Mouse (Mus musculus): Measurements from ENCODE around the gene Magt1. TPM values are rescaled to one million over a fixed set of nuclear protein-coding genes. Genes with fewer than 3 reads are reported as not detected.

Gene Magt1
- 19.0 and 19.9 TPM in 2 replicates for polyA plus RNA-seq (2015; fragmentation: Nextera tagmentation; extraction: Ambion mirVana)

GRCm38 (mm10) chrX:106011465-106012159 lies at the start of gene Magt1:
TSS of gene Magt1 (minus strand) at chrX:106011906.
- H3K4me2 ChIP-seq (ENCODE audit: low read length) = peak within 1 kb of the TSS; percentile 62
- H3K4me1 ChIP-seq (ENCODE audit: control insufficient read depth, insufficient read depth, low read length) = peaks cover 3% of the 10 kb centered on the region
- H3K27ac ChIP-seq (ENCODE audit: low read length) = peak within 1 kb of the TSS; percentile 89
- peak within 1 kb of the TSS; percentile 58 for H3K4me3 ChIP-seq (ENCODE audit: low read depth, low read length)
- no peaks in the 10 kb centered on the region for H3K36me3 ChIP-seq (ENCODE audit: control insufficient read depth, insufficient read depth, low read length)
- peak; percentile 92 for ATAC-seq
- H3K9me3 ChIP-seq (replicated peaks; ENCODE audit: control insufficient read depth, low read length, poor library complexity, severe bottlenecking) = no peaks in the 10 kb centered on the region
- 15% methylated on average over 43 of the region's 45 CpGs for WGBS
- no peaks in the 10 kb centered on the region; the same call in 1 of the 2 replicates for H3K27me3 ChIP-seq (ENCODE audit: control insufficient read depth, insufficient read depth, low read depth, low read length)
- H3K9ac ChIP-seq (ENCODE audit: low read depth, low read length) = peak within 1 kb of the TSS; percentile 59

- Histone ChIP-seq H3K4me2 (ENCODE audit: low read length) (no peak overlapping the region), H3K27me3 (ENCODE audit: control insufficient read depth, insufficient read depth, low read depth, low read length) (no peaks in the 10 kb centered on the region), H3K36me3 (ENCODE audit: control insufficient read depth, insufficient read depth, low read length) (no peaks in the 10 kb centered on the region), H3K27ac (ENCODE audit: low read length) (no peak overlapping the region), H3K9ac (ENCODE audit: low read depth, low read length) (no peak overlapping the region), H3K9me3 (replicated peaks; ENCODE audit: control insufficient read depth, low read length, poor library complexity, severe bottlenecking) (no peaks in the 10 kb centered on the region), H3K4me3 (ENCODE audit: low read depth, low read length) (no peak overlapping the region), H3K4me1 (ENCODE audit: control insufficient read depth, insufficient read depth, low read length) (no peaks in the 10 kb centered on the region)
- 88% methylated on average over 1 of the region's 1 CpGs for WGBS
- no peak for ATAC-seq
These were observed 36.5 kb upstream of the Magt1 start for GRCm38 (mm10) chrX:106048191-106048590.

GRCm38 (mm10) chrX:106045928-106046327 lies 34.2 kb upstream of the Magt1 start:
- no peaks in the 10 kb centered on the region for H3K9me3 ChIP-seq (replicated peaks; ENCODE audit: control insufficient read depth, low read length, poor library complexity, severe bottlenecking)
- no peaks in the 10 kb centered on the region for H3K36me3 ChIP-seq (ENCODE audit: control insufficient read depth, insufficient read depth, low read length)
- no peak overlapping the region for H3K4me2 ChIP-seq (ENCODE audit: low read length)
- no peaks in the 10 kb centered on the region for H3K4me1 ChIP-seq (ENCODE audit: control insufficient read depth, insufficient read depth, low read length)
- H3K27ac ChIP-seq (ENCODE audit: low read length) = no peak overlapping the region
- no peak overlapping the region for H3K9ac ChIP-seq (ENCODE audit: low read depth, low read length)
- H3K27me3 ChIP-seq (ENCODE audit: control insufficient read depth, insufficient read depth, low read depth, low read length) = no peaks in the 10 kb centered on the region
- WGBS = 80% methylated on average over 9 of the region's 9 CpGs
- no peak for ATAC-seq
- H3K4me3 ChIP-seq (ENCODE audit: low read depth, low read length) = no peak overlapping the region

GRCm38 (mm10) chrX:106045455-106045854 lies 33.7 kb upstream of the Magt1 start:
- no peak overlapping the region for H3K4me3 ChIP-seq (ENCODE audit: low read depth, low read length)
- H3K9ac ChIP-seq (ENCODE audit: low read depth, low read length) = no peak overlapping the region
- no peak for ATAC-seq
- no peak overlapping the region for H3K4me2 ChIP-seq (ENCODE audit: low read length)
- no peaks in the 10 kb centered on the region for H3K27me3 ChIP-seq (ENCODE audit: control insufficient read depth, insufficient read depth, low read depth, low read length)
- no peaks in the 10 kb centered on the region for H3K9me3 ChIP-seq (replicated peaks; ENCODE audit: control insufficient read depth, low read length, poor library complexity, severe bottlenecking)
- no peak overlapping the region for H3K27ac ChIP-seq (ENCODE audit: low read length)
- 52% methylated on average over 2 of the region's 2 CpGs for WGBS
- H3K4me1 ChIP-seq (ENCODE audit: control insufficient read depth, insufficient read depth, low read length) = no peaks in the 10 kb centered on the region
- no peaks in the 10 kb centered on the region for H3K36me3 ChIP-seq (ENCODE audit: control insufficient read depth, insufficient read depth, low read length)

GRCm38 (mm10) chrX:106043863-106044617 lies 32.3 kb upstream of the Magt1 start:
- Histone ChIP-seq H3K9me3 (replicated peaks; ENCODE audit: control insufficient read depth, low read length, poor library complexity, severe bottlenecking) (no peaks in the 10 kb centered on the region), H3K4me2 (ENCODE audit: low read length) (no peak overlapping the region), H3K27ac (ENCODE audit: low read length) (no peak overlapping the region), H3K4me1 (ENCODE audit: control insufficient read depth, insufficient read depth, low read length) (no peaks in the 10 kb centered on the region), H3K27me3 (ENCODE audit: control insufficient read depth, insufficient read depth, low read depth, low read length) (no peaks in the 10 kb centered on the region), H3K4me3 (ENCODE audit: low read depth, low read length) (no peak overlapping the region), H3K9ac (ENCODE audit: low read depth, low read length) (no peak overlapping the region), H3K36me3 (ENCODE audit: control insufficient read depth, insufficient read depth, low read length) (no peaks in the 10 kb centered on the region)
- ATAC-seq = no peak
- WGBS = 61% methylated on average over 8 of the region's 8 CpGs

- no peak overlapping the region for H3K4me2 ChIP-seq (ENCODE audit: low read length)
- no peaks in the 10 kb centered on the region for H3K36me3 ChIP-seq (ENCODE audit: control insufficient read depth, insufficient read depth, low read length)
- H3K27me3 ChIP-seq (ENCODE audit: control insufficient read depth, insufficient read depth, low read depth, low read length) = no peaks in the 10 kb centered on the region
- ATAC-seq = no peak
- no peaks in the 10 kb centered on the region for H3K9me3 ChIP-seq (replicated peaks; ENCODE audit: control insufficient read depth, low read length, poor library complexity, severe bottlenecking)
- no peak overlapping the region for H3K27ac ChIP-seq (ENCODE audit: low read length)
- WGBS = 81% methylated on average over 3 of the region's 3 CpGs
- H3K4me1 ChIP-seq (ENCODE audit: control insufficient read depth, insufficient read depth, low read length) = no peaks in the 10 kb centered on the region
- no peak overlapping the region for H3K4me3 ChIP-seq (ENCODE audit: low read depth, low read length)
- no peak overlapping the region for H3K9ac ChIP-seq (ENCODE audit: low read depth, low read length)
These were observed 25.6 kb upstream of the Magt1 start for GRCm38 (mm10) chrX:106037185-106037752.

GRCm38 (mm10) chrX:106035727-106036126 lies 24.0 kb upstream of the Magt1 start:
- no peak for ATAC-seq
- H3K4me1 ChIP-seq (ENCODE audit: control insufficient read depth, insufficient read depth, low read length) = peaks cover 2% of the 10 kb centered on the region; the same call in 1 of the 2 replicates
- WGBS = 67% methylated on average over 2 of the region's 2 CpGs

GRCm38 (mm10) chrX:106031124-106031523 lies 19.4 kb upstream of the Magt1 start:
- H3K4me1 ChIP-seq (ENCODE audit: control insufficient read depth, insufficient read depth, low read length) = peaks cover 4% of the 10 kb centered on the region
- no peak for ATAC-seq
- H3K36me3 ChIP-seq (ENCODE audit: control insufficient read depth, insufficient read depth, low read length) = no peaks in the 10 kb centered on the region
- H3K4me3 ChIP-seq (ENCODE audit: low read depth, low read length) = no peak overlapping the region
- H3K27me3 ChIP-seq (ENCODE audit: control insufficient read depth, insufficient read depth, low read depth, low read length) = no peaks in the 10 kb centered on the region
- H3K4me2 ChIP-seq (ENCODE audit: low read length) = no peak overlapping the region
- H3K9ac ChIP-seq (ENCODE audit: low read depth, low read length) = no peak overlapping the region
- no peaks in the 10 kb centered on the region for H3K9me3 ChIP-seq (replicated peaks; ENCODE audit: control insufficient read depth, low read length, poor library complexity, severe bottlenecking)
- H3K27ac ChIP-seq (ENCODE audit: low read length) = no peak overlapping the region

More at GRCm38 (mm10) chrX:106035727-106036126, 24.0 kb upstream of the Magt1 start:
- Histone ChIP-seq H3K4me2 (ENCODE audit: low read length) (no peak overlapping the region), H3K36me3 (ENCODE audit: control insufficient read depth, insufficient read depth, low read length) (no peaks in the 10 kb centered on the region), H3K27me3 (ENCODE audit: control insufficient read depth, insufficient read depth, low read depth, low read length) (no peaks in the 10 kb centered on the region), H3K9me3 (replicated peaks; ENCODE audit: control insufficient read depth, low read length, poor library complexity, severe bottlenecking) (no peaks in the 10 kb centered on the region), H3K27ac (ENCODE audit: low read length) (no peak overlapping the region), H3K4me3 (ENCODE audit: low read depth, low read length) (no peak overlapping the region), H3K9ac (ENCODE audit: low read depth, low read length) (no peak overlapping the region)

GRCm38 (mm10) chrX:106030176-106030575 lies 18.5 kb upstream of the Magt1 start:
- Histone ChIP-seq H3K9me3 (replicated peaks; ENCODE audit: control insufficient read depth, low read length, poor library complexity, severe bottlenecking) (no peaks in the 10 kb centered on the region), H3K4me2 (ENCODE audit: low read length) (no peak overlapping the region), H3K4me3 (ENCODE audit: low read depth, low read length) (no peak overlapping the region), H3K27me3 (ENCODE audit: control insufficient read depth, insufficient read depth, low read depth, low read length) (no peaks in the 10 kb centered on the region), H3K27ac (ENCODE audit: low read length) (no peak overlapping the region), H3K9ac (ENCODE audit: low read depth, low read length) (no peak overlapping the region), H3K36me3 (ENCODE audit: control insufficient read depth, insufficient read depth, low read length) (no peaks in the 10 kb centered on the region), H3K4me1 (ENCODE audit: control insufficient read depth, insufficient read depth, low read length) (peaks cover 4% of the 10 kb centered on the region)
- 83% methylated on average over 5 of the region's 5 CpGs for WGBS
- ATAC-seq = no peak

All from midbrain, embryonic 16.5 days (tissue).